Mouse (Mus musculus): ENCODE results near the gene Slc1a1.

DNA sequence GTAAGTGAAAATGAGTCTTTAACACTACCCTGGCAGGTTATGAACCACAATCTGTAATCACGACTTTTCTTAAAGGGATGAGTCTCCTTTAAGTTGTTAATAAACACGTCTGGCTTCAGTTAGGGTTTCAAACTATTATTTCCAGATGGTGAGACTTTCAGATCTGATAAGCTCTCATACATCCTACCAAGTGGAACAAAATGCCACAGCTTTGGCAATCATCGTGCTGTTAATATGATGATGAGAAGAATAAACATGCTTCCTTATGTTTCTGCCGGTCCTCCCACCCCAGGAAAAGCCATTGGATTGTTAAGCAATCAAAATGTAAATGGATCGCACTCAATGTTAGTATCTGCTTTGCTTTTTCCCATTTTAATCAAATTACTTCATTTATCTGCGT lies 30.1 kb downstream of the Slc1a1 start:
- TF ChIP-seq CTCF (IDR thresholded peaks at IDR 0.05): no peak
- no peak for TF ChIP-seq EP300 (IDR thresholded peaks at IDR 0.05)

Data from lung, postnatal 0 days (tissue).